Mouse (Mus musculus): ENCODE results near the gene Slc9a3r1. TPM values are rescaled to one million over a fixed set of nuclear protein-coding genes. Genes with fewer than 3 reads are reported as not detected.

Slc9a3r1 gene
- polyA plus RNA-seq, 1 experiment from 2014 or later, result 41.1 TPM

DNA sequence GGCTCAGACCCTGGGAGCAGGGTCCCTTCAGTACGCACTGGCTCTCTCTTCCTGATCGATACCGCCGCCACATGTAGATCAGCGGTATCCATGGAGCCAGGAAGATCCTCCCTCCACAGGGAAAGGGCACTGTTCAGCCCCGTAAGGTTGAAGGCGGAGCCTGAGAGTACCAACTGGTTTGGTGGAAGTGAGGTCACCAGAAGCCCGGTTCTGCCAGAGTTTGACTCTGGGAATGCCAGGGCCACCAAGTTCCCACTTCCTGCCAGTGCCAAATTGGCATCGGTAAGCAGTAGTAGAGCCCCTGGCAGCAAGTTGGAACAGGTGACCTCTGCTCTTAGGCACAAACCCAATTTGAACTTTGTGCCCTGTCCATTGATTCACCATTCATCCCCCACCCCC, 1.8 kb downstream of the Slc9a3r1 start:
- Histone ChIP-seq H3K27me3 (replicated peaks) (peaks cover 30% of the 10 kb centered on the region), H3K36me3 (no peaks in the 10 kb centered on the region), H3K4me3 (peak overlapping the region; percentile 58), H3K9ac (peak overlapping the region; percentile 60), H3K9me3 (no peaks in the 10 kb centered on the region), H3K4me2 (replicated peaks) (peak overlapping the region; percentile 87), H3K27ac (no peak overlapping the region), H3K4me1 (peaks cover 31% of the 10 kb centered on the region)
- no peak for ATAC-seq (ENCODE audit: low FRiP score, low read depth)
- WGBS, result under 1% methylated on average over 9 of the region's 9 CpGs

DNA sequence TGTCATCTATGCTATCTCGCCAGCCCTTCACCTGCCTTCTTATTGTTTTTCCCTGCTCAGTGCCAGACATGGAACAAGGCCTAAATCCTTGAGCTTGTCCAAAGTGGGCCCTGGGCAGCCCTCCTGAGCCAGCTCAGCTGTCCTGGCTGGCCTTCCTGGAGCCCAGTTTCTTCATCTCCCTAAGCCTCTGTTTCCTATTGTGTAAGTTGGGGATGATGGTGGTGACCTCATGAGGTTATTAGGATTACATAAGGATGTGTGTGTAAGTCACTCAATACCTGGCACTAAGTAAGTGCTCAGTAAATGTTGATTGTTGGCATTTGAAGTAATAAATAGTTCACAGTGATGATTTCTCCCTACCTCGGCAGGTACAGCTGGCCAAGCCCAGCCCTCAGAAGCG, 3.6 kb downstream of the Slc9a3r1 start:
- H3K4me3 ChIP-seq, result no peak overlapping the region
- H3K27me3 ChIP-seq (replicated peaks), result peaks cover 30% of the 10 kb centered on the region
- no peak for ATAC-seq (ENCODE audit: low FRiP score, low read depth)
- peaks cover 40% of the 10 kb centered on the region for H3K4me1 ChIP-seq
- H3K36me3 ChIP-seq, result no peaks in the 10 kb centered on the region
- no peaks in the 10 kb centered on the region for H3K9me3 ChIP-seq
- H3K4me2 ChIP-seq (replicated peaks), result no peak overlapping the region
- H3K27ac ChIP-seq, result no peak overlapping the region
- WGBS, result 78% methylated on average over 3 of the region's 3 CpGs
- H3K9ac ChIP-seq, result no peak overlapping the region

DNA sequence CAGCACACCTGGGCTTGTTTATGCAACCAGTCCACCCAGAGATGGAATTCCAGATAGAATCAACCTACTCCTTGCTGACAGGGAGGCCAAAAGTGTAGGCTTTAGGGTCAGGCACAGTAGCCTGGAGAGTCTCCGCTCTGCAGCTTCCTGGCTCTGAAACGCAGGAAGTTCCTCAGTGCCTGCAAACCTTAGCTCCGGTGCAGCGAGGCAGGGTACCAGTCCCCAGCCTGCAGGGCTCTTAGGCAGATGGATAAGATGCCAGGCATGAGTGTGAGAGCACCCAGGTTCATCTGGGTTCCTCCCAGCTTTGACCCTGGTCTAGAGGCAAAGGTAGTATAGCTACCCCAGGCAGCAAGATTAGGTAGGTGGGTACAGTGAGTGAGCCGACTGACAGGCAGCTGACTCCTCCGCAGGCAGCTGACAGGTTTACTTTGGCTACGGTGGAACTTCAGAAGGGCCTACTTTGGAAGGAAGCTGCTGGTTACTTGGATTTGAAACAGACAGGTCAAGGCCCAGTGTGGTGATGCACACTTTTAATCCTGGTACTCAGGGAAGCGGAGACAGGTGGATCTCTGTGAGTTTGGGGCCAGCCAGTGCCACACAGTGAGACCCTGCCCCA, 4.6 kb downstream of the Slc9a3r1 start:
- Histone ChIP-seq H3K9me3 (no peaks in the 10 kb centered on the region), H3K27me3 (replicated peaks) (peaks cover 21% of the 10 kb centered on the region), H3K4me2 (replicated peaks) (no peak overlapping the region), H3K27ac (no peak overlapping the region), H3K36me3 (no peaks in the 10 kb centered on the region), H3K9ac (no peak overlapping the region), H3K4me1 (peaks cover 43% of the 10 kb centered on the region), H3K4me3 (no peak overlapping the region)
- 91% methylated on average over 8 of the region's 8 CpGs for WGBS
- no peak for ATAC-seq (ENCODE audit: low FRiP score, low read depth)

DNA sequence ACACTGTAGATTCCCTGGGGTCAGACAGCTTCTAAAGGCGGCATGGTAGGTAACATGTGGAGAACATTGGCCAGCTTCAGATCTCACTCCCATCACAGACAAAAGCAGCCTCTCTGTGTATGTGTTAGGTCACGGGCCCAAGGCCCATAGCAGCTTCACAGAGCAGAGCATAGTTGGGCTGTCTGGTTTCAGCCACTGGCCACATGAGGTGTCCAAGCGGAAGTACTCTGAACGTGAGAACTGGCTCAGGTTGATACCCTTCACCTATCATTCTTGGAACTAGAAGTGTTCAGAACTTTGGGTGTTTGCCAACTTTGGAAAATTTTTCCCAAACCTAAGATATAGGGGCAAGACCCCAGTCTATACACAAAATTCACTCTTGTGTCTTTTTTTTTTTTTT, 6.3 kb downstream of the Slc9a3r1 start:
- H3K4me3 ChIP-seq, result no peak overlapping the region
- no peak overlapping the region for H3K4me2 ChIP-seq (replicated peaks)
- H3K36me3 ChIP-seq, result no peaks in the 10 kb centered on the region
- peaks cover 41% of the 10 kb centered on the region for H3K4me1 ChIP-seq
- no peak overlapping the region for H3K9ac ChIP-seq
- no peak overlapping the region for H3K27ac ChIP-seq
- no peak for ATAC-seq (ENCODE audit: low FRiP score, low read depth)
- WGBS, result 88% methylated on average over 4 of the region's 4 CpGs
- H3K9me3 ChIP-seq, result no peaks in the 10 kb centered on the region
- H3K27me3 ChIP-seq (replicated peaks), result peaks cover 18% of the 10 kb centered on the region

DNA sequence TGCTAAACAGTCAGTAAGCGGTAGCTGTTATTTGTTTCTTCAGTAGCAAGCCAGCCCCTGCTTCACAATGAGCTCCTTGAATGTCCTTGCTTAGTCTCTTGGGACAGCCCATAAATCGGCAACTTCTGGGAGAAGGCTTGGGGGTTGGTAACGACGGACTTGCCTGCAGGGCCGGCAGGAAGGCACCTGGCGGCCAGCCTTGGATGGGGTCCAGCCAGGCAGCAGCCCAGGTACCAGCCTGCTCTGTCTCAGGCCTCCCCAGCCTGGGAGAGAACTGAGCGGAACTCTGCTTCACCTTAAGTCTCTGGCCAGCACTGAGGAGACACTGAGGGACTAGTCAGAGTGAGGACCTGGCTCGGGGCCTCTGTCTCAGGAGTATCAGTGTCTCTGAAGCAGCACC, 8.0 kb downstream of the Slc9a3r1 start:
- H3K9ac ChIP-seq, result no peak overlapping the region
- H3K36me3 ChIP-seq, result no peaks in the 10 kb centered on the region
- 24% methylated on average over 8 of the region's 8 CpGs for WGBS
- no peak overlapping the region for H3K4me3 ChIP-seq
- peaks cover 41% of the 10 kb centered on the region for H3K4me1 ChIP-seq
- no peak overlapping the region for H3K27ac ChIP-seq
- no peak for ATAC-seq (ENCODE audit: low FRiP score, low read depth)
- H3K9me3 ChIP-seq, result no peaks in the 10 kb centered on the region
- H3K4me2 ChIP-seq (replicated peaks), result no peak overlapping the region
- peaks cover 2% of the 10 kb centered on the region for H3K27me3 ChIP-seq (replicated peaks)

DNA sequence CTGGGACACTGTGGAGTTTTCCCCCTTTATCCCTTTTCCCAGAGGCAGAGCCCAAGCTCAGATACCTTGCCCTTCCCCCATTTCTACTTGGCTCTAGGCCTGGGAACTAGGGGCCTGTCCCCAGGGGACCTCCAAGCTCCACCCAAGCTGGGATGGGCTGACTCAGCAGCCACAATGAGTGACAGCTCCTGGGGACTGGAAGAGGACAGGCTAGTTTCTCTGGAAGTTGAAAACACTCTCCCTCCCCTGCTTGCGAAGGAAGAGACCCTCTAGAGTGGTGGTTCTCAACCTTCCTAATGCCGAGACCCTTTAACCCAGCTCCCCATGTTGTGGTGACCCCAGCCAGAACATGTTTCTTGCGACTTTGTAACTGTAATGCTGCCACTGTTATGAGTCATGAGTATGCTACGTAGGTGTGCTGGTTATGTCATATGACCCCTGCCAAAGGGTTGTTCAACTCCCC, 9.7 kb downstream of the Slc9a3r1 start:
- ATAC-seq (ENCODE audit: low FRiP score, low read depth), result no peak
- no peaks in the 10 kb centered on the region for H3K9me3 ChIP-seq
- no peak overlapping the region for H3K4me3 ChIP-seq
- H3K9ac ChIP-seq, result no peak overlapping the region
- H3K27ac ChIP-seq, result no peak overlapping the region
- no peaks in the 10 kb centered on the region for H3K36me3 ChIP-seq
- peaks cover 2% of the 10 kb centered on the region for H3K27me3 ChIP-seq (replicated peaks)
- WGBS, result 28% methylated on average over 4 of the region's 4 CpGs
- peaks cover 52% of the 10 kb centered on the region for H3K4me1 ChIP-seq
- H3K4me2 ChIP-seq (replicated peaks), result peak overlapping the region; percentile 16; the same call in 1 of the 2 replicates

DNA sequence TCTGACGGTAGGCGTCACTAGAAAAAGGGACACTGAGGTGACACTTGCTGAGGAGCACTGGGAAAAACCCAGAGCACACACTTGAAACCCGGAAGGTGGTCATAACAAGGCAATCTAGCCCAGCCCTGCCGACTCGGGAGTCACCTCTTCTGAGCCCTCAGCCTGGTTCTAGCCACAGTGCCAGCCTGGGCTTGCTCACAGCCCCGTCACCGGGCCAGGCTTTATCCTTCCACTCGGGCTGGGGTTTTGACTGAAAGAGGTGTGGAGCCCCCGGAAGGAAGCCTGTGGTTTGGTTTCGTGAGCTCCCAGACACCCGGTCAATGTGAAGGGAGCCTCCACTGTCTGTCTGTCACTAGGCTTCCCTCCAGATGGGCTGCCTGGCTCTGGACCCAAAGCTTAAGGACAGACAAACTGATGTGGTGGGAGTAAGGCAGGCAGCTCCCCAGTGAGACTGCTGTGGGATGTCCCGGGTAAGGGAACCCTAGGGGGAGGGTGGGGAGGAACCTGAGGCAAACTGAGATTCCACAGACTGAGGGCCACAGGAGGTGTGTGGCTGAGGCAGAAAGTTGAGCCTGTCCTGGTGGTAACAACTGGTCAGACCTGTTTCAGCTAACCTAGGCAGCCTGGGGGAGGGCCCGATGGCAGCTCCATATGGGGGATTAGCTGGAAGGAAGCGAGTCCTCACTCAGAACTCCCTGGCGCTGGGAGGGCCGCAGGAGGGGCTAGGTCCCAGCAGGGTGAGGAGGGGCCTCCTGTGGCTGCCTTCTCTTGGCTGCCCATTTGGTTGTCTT, 10.6 kb downstream of the Slc9a3r1 start:
- no peaks in the 10 kb centered on the region for H3K36me3 ChIP-seq
- WGBS, result 14% methylated on average over 16 of the region's 16 CpGs
- H3K27me3 ChIP-seq (replicated peaks), result peaks cover 2% of the 10 kb centered on the region
- ATAC-seq (ENCODE audit: low FRiP score, low read depth), result no peak
- H3K4me1 ChIP-seq, result peaks cover 57% of the 10 kb centered on the region
- no peak overlapping the region for H3K27ac ChIP-seq
- no peaks in the 10 kb centered on the region for H3K9me3 ChIP-seq
- no peak overlapping the region for H3K9ac ChIP-seq
- no peak overlapping the region for H3K4me2 ChIP-seq (replicated peaks)
- no peak overlapping the region for H3K4me3 ChIP-seq

DNA sequence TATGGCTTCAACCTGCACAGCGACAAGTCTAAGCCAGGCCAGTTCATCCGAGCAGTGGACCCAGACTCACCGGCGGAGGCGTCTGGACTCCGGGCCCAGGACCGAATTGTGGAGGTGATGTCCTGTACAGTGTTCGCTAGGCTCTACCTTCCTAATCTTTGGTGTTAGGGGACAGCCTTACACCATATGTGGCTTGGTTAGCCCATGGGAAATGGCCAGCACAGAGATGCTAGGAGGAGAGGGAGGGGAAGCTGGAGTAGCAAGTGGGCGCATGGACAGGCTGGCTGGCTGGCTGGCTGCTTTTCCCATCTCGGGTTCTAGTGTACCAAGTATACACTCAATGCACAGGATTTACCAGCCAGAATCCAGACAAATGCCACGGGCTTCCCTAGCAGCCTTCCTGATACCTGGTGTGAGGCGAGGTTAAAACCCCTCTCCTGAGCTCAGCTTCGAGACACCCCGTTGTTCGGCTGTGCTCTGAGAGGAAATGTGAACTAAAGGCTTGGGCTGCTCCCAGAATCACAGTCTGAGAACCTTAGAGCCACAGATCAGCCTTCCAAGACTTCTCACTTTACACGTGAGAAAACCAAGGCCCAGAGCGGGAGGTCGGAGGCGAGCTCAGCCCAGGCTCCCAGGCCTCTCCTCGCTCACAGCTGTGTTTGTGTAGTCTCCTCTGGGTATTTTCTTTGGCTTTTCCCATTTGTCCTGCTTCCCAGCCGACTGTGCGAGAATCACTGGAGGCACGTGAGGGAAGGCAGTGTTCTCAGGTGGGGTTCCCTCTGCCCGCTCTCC, 13.5 kb downstream of the Slc9a3r1 start:
- Histone ChIP-seq H3K4me1 (peaks cover 50% of the 10 kb centered on the region), H3K36me3 (no peaks in the 10 kb centered on the region; the same call in 1 of the 2 replicates), H3K27me3 (replicated peaks) (peaks cover 2% of the 10 kb centered on the region), H3K4me2 (replicated peaks) (peak overlapping the region; percentile 24; the same call in 1 of the 2 replicates), H3K27ac (no peak overlapping the region), H3K9ac (0 out of 2 replicates have a peak overlapping the region, but pooled peaks have one; percentile 13), H3K4me3 (no peak overlapping the region), H3K9me3 (no peaks in the 10 kb centered on the region)
- ATAC-seq (ENCODE audit: low FRiP score, low read depth), result no peak
- WGBS, result 76% methylated on average over 24 of the region's 24 CpGs

DNA sequence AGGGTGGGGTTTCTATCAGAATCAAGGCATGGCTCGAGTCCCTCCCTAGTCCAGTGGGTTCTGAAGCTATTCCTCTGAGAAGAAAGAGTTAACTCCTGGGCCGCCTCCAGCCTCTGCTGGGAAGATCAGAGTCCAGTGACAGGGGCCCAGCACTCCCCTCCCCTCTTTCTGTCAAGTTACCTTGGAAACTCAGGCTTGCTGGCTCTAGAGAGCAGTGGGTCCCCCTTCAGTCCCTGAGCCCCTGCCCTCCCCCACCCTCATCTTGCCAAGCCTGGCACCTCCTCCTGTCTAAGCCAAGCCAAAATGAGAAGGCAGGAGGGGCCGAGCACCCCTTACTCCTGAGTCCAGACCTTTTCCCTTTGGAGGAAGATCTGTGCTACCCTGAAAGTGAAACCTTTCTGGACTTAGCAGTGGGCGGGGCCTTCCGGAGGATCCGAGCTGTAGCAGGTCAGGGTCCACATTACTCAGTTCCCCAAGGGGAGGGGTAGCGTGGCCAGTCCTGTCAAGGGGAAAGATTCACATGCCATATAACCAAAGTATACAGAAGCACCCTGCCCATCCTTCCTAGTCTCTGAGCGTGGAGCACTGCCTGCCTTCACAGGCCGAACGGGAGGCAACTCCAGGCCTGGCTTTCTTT, 14.5 kb downstream of the Slc9a3r1 start:
- Histone ChIP-seq H3K27me3 (replicated peaks) (peaks cover 2% of the 10 kb centered on the region; the same call in 1 of the 2 replicates), H3K4me3 (no peak overlapping the region), H3K27ac (no peak overlapping the region), H3K4me1 (peaks cover 39% of the 10 kb centered on the region), H3K9ac (no peak overlapping the region), H3K4me2 (replicated peaks) (peak overlapping the region; percentile 24), H3K9me3 (no peaks in the 10 kb centered on the region), H3K36me3 (no peaks in the 10 kb centered on the region; the same call in 1 of the 2 replicates)
- WGBS, result 53% methylated on average over 10 of the region's 10 CpGs
- ATAC-seq (ENCODE audit: low FRiP score, low read depth), result no peak

DNA sequence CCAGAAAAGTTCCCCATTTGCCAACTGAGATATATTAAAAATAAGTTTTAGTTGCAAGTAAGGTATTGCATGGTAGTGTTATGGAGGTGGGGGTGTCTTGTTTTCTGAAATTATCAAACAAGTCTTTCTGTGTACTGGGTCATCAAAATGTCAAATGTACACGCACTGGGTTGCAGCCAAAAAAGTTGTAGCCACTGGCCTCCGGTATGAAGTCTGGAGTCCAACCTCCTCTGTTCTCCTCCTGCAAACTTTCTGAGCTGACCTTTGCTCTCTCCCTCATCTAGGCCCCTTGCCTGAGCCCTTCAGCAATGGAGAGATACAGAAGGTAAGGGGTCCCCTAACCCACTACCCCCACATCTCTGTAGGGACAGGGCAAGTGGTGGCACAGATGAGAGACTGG, 15.6 kb downstream of the Slc9a3r1 start:
- ATAC-seq (ENCODE audit: low FRiP score, low read depth), result no peak
- H3K27ac ChIP-seq, result no peak overlapping the region
- H3K4me2 ChIP-seq (replicated peaks), result no peak overlapping the region
- no peak overlapping the region for H3K4me3 ChIP-seq
- H3K9ac ChIP-seq, result no peak overlapping the region
- H3K27me3 ChIP-seq (replicated peaks), result peaks cover under 1% of the 10 kb centered on the region; the same call in 1 of the 2 replicates
- no peaks in the 10 kb centered on the region; the same call in 1 of the 2 replicates for H3K36me3 ChIP-seq
- peaks cover 32% of the 10 kb centered on the region for H3K4me1 ChIP-seq
- H3K9me3 ChIP-seq, result no peaks in the 10 kb centered on the region
- WGBS, result 78% methylated on average over 2 of the region's 2 CpGs

DNA sequence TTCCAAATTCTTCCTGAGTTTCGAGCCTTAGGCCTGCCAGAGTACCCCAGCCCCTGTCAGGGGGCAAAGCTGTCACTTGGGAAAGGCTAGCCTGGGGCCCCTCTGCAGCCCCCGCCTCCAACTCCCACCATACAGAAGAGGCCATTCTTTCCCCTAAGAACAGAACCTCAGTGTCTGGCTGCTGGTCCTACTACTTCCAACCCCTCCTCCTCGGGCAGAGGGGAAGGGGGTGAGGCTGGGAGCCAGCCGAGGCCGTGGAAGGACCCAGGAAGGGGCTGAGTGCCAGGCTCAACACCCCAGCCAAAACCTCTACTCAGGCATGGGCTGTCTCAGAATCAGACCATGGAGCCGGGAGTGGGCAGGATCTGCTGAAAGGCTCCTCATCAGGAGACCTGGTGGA, 16.1 kb downstream of the Slc9a3r1 start:
- Histone ChIP-seq H3K4me3 (no peak overlapping the region), H3K4me1 (peaks cover 28% of the 10 kb centered on the region), H3K9me3 (no peaks in the 10 kb centered on the region), H3K36me3 (no peaks in the 10 kb centered on the region; the same call in 1 of the 2 replicates), H3K9ac (no peak overlapping the region), H3K4me2 (replicated peaks) (no peak overlapping the region), H3K27ac (no peak overlapping the region), H3K27me3 (replicated peaks) (no peaks in the 10 kb centered on the region)
- 72% methylated on average over 6 of the region's 6 CpGs for WGBS
- no peak for ATAC-seq (ENCODE audit: low FRiP score, low read depth)

Measured in neural tube, embryonic 12.5 days (tissue).